Mouse (Mus musculus) spleen, postnatal 36 days (tissue): ENCODE results near the gene Rab40c.
"Not testable (repeated sequence)": the region's sequence is repeated elsewhere in the genome, so short reads cannot be mapped to it uniquely, and the experiment has no call there.

ENCODE experiments used
- DNase-seq, 2 experiments: peaks; one replicate each; pipeline ENCODE4 v3.0.0; 2022; ENCODE audit warnings: low spot score in 2 of 2, mixed read lengths in 1 of 2

Gene Rab40c

DNA sequence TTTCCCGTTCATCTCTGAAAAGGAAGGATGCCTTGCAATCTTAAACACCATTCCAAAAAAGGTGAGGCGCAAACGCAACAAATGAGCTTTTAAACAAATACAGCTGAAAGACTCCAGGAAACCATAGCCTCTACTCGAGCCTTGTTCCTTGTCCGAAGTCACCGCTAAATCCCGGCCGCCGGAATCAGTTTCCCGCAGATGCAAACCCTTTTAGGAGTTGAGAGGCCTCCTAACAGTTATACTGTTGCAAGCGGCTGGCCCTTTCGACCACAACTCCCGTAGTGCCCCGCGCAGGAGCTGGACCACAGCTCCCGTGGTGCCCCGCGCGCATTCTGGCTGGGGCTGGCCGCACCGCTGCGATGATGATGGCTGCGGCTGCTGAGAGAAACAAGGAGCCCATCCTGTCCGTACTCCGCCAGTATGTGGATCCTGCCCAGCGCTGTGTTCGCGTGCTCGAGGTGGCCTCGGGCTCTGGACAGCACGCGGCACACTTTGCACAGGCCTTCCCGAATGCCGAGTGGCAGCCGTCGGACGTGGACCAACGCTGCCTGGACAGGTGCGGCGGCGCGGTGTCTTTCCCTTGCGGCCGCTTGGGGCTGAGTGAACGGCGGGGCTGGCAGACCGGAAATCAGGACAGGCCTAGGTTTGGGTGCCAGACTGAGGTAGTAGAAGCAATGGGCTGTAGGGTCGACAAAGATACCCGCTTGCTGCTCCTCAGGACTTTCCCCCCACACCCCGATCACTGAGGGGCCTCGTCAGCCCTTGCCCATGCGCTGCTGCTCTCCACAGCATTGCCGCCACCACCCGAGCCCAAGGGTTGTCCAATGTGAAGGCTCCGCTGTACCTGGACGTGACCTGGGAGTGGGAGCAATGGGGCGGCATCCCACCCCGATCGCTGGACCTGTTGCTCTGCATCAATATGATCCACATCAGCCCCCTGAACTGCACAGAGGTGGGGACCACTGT lies 44.1 kb downstream of the Rab40c start:
- peak; percentile 89 for DNase-seq

DNA sequence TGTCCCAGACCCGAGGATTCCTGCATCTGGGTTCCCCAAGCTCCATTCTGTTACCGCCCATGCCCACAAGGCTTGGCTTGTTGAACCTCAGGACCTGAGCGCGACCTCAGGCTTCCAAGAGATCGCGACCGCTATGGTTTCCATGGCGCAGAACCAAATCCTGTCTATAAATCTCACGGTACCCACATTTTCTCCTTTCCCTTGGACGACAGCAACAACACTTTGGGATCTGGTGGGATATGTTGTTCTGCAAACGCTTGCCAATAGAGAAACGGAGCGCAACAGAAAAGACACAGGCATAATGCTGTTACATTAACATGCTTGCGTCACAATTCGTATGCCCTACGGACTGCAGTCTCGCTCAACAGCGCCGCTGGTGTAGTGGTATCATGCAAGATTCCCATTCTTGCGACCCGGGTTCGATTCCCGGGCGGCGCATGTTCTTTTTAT lies 44.8 kb downstream of the Rab40c start, which contains the start of gene Mettl26:
Mettl26 (plus strand) TSS at position 354 of the 450 bp plus-strand sequence.
- peak; percentile 88 to 95 for DNase-seq

DNA sequence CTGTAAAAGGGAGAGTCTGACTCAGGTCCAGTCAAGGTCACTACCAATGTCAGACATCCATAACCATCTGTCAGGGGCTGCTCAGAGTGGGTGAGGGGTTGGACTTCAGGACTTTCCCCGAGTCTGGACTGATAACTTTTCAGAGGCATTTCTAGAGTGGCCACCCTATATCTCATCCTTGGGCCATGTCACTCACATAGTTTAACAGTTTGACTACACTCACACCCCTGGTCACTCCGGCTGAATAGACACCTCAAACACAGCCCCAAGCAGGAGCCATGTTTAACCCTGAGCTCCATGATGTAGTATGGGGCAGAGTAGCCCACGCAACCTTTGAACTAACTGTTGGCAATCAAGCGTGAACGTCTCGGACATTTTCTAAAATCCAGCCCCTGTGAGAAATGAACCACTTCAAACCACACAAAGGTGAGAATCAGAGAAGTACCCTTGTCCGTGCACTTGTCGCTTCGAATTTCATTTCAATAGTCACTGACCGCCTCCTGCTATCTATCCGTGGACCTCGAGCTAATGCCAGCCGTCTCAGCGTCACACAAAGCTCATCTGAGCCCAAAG lies 45.3 kb downstream of the Rab40c start:
- DNase-seq, result no peak

DNA sequence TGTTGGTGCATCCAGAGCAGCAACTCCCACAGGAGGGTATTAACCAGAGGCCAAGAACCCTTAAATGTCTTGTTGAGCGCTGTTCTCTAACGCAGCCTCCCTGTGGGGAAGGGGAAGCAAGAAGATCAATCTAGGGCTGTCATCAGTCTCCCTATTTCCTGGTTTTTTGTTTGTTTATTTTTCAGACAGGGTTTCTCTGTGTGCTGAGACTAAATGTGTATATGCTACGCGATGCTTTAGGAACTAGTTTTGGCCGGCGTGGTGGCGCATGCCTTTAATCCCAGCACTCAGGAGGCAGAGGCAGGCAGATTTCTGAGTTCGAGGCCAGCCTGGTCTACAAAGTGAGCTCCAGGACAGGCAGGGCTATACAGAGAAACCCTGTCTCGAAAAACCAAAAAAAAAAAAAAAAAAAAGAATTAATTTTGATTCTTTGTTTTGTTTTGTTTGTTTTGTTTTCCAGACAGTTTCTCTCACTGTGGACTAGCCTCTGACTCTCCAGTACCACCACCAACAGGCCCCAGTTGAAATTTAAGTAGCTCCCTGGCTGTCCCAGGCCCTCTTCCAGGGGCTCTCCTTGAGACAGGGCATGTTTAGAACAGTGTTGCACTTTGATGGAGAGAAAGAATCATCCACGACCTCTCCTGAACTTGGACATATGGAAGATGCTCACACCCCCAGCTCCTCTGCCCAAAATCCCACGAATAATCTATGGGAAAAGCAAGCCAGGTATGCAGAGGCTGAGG lies 46.0 kb downstream of the Rab40c start:
- no peak for DNase-seq

DNA sequence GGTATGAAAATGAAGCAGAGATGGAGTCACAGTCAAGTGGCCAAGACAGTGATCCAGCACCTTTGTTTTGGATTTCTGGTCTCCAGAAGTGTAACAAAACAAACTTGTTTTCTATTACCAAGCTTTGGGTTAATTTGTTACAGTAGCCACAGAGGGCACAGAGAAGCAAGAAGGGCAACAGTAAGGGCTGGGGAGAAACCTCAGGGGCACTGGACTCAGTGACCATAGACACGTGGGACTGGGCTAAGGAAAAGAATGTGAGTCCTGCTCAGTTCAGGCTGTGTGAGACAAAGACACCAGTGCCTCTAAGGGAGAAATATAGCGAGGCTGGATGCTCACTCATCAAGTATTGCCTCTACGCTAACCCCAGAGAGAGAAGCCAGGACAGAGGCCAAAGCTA lies 46.9 kb downstream of the Rab40c start:
- DNase-seq, result no peak

DNA sequence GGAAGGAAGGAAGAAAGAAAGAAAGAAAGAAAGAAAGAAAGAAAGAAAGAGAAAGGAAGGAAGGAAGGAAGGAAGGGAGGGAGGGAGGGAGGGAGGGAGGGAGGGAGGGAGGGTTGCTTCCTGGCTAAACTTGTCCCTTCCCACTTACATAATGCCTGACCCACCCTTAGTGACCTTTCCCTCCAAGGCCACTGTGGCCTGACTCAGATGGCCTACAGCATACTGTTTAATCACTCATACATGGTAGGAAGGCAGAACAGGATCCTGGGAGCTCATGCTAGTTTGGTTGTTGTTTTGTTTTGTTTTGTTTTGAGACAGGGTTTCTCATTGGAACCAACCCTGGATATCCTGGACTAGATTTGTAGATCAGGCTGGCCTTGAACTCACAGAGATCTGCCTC lies 48.0 kb downstream of the Rab40c start:
- DNase-seq, result not testable (repeated sequence)

DNA sequence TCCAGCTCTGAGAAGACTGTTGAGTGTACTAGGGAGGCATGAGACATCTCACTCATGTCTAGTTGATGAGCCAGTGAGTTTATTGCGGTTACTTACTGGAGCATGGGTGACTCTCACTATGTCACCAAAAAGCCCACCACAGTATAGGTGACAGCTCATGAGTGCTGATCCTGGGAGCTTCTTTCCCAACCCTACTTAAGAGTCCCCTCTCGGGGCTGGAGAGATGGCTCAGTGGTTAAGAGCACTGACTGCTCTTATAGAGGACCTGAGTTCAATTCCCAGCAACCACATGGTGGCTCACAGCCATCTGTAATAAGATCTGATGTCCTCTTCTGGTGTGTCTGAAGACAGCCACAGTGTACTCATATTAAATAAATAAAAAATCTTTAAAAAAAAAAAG lies 49.6 kb downstream of the Rab40c start:
- DNase-seq, result no peak

DNA sequence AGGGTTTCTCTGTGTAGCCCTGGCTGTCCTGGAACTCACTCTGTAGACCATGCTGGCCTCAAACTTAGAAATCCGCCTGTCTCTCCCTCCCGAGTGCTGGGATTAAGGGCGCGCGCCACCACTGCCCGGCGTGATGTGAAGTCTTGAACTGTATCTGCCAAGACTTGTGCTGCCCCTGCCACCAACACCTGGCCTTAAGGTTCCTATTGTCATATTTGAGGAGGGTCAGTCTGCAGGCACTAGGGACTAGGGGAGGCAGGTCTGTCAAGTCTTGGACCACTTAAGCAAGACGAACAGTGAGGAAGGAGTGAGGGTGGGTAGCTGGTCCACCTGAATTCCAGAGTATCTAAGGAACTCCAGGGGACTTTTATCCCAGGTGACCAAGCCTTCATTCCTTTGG lies 50.0 kb downstream of the Rab40c start:
- DNase-seq, result no peak

DNA sequence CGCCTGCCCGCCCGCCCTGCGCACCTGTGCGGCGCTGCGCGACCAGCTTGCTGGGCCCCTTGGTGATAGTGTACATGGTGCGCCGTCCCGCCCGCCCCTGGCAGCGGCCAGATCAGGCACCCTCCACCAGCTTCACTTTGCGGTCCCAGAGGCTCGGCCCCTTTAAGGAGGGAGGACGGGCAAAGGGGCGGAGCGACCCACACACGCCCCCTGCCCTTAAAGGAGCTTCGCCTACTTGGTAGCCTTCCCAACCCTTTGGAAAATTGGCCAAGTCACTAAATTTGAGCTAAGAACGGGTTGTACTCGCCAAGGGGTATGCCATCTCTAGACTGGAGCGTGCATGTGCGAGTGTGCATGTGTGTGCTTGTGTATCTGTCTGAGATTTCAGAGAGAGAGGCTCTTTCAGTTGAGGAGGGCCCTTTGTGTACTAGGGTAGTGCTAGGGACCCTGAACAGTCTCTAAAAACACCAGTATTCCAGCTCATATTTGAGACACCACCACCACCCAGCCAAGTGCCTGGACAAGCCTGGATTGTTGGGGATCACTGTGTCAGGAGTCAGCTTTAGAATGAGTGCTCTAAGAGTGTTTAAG lies 50.8 kb downstream of the Rab40c start, which contains the start of gene Mcrip2:
Mcrip2 (minus strand) TSS at position 164 of the 591 bp plus-strand sequence.
- peak; percentile 71 to 74 for DNase-seq

DNA sequence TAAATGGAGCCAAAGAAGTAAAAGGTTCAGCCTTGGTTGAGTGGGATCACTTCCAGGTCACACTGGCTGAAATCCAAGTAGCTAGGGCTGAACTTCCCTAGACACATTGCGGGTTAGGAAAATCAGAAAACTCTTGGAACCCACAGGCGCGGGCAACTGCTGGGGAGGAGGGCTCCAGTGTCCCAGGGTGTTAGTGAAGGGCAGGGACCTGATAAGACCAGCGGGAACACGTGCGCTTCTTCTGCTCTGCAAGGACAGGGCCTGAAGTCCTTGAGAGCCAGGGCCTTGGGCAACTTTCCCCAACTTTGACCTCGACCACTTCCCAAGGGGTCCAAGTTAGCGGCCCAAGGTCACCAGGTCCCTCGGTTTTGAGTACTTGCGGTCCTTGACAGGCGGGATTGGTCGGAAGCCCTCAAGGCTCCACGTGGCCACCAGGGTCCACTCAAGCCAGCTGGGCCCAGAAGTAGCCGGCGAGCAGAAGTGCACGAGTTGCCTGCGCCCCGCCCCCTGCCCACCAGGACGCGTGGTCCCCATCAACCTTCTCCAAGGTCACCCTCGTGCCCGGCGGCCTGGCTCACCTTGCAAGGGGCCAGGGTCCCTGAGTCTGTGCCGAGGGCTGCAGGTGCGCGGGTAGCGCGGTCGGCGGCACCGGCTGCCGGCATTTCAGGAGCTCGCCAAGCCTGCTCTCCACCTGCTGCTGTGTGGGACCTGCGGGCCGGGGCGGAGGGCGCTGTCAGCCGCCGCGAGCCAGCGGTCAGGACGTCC lies 51.5 kb downstream of the Rab40c start:
- DNase-seq, result peak; percentile 20 to 24

DNA sequence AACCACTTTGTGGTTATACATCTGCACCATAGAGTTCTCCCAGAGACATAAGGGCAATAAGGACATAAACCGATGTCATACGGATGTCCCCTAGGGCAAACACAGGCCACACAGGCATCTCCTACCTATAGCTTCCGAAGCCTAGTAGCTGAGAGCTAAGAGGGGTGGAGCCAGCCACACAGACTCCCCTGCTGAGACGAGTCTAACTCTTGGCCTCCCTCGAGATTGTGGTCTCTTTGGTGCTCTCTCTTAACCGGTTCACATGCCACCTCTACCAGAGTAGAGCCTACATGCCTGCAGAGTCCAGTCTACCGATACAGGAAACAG lies 52.1 kb downstream of the Rab40c start:
- no peak for DNase-seq

DNA sequence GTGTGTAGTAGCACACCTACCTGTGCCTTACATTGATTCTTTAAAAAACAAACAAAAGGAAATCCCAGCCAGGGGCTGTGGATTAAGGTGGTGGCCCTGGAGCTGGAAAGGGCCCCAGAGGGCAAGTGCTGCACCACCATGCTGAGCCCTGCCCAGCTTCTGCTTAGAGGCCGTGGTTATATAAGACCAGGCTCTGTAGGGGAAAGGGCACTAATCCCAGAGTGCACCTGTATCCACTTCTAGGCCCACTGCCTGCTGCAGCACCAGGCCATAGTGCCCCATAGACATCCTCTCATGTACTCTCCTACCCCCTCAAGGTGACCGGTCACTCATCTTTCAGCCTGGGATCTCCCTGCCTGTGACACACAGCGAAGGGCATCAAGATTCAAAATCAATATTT lies 53.4 kb downstream of the Rab40c start:
- DNase-seq, result no peak

DNA sequence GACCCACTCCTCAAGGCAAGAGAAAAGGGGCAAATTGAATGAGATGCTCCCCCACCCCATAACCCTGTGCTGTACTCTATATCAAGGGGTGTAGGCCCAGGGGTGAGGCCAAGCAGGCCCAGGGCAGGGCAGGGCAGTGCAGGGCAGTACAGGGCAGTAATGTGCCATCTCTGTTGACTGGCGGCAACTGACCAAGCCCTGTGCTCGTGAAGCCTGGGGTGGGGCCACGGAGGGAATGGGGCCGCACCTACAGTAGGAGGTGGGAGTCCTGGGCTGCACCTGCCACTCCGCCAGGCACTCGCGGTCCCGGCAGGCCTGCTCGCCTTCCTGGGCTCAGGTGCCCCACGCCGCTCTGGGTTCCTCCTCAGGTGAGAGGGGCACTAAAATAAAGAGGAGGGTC lies 54.2 kb downstream of the Rab40c start:
- DNase-seq, result no peak

DNA sequence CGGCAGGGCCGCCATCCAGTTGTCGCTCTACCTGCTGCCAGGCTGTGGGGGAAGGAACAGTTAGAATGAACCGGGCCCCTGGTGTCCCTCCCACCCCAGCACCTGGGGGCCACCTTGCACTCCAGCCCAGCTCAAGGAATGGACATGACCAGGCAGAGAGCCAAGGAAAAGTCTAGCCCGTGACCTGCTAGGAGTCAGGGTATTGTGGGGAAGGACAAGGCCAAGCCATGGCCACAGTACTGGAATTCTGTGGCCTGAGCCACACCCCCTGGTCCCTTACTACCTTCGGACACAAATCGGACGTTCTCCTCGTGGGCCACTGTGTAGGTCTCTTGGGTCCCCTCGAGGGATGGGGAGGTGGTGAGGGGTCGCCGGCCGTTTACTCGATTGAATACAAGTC lies 55.2 kb downstream of the Rab40c start:
- no peak for DNase-seq

DNA sequence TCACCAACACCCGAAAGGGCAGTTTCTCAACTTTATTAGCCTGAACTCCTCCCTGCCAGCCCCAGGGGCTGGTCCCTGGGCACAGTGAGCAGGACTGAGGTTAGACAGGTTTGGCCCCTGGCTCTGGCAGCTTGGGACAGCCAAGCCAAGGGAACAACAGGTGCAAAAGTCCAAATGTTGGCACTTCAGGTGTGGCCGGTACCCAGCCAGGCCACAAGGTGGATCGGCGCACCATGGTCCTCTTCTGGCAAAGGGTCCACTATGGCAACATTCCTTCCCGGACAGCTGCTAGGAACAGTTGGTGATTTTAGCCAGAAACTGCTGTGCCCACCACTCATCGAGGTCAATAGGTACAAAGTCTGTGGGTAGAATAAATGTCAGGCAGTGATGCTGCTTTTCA lies 55.8 kb downstream of the Rab40c start:
- DNase-seq, result no peak

DNA sequence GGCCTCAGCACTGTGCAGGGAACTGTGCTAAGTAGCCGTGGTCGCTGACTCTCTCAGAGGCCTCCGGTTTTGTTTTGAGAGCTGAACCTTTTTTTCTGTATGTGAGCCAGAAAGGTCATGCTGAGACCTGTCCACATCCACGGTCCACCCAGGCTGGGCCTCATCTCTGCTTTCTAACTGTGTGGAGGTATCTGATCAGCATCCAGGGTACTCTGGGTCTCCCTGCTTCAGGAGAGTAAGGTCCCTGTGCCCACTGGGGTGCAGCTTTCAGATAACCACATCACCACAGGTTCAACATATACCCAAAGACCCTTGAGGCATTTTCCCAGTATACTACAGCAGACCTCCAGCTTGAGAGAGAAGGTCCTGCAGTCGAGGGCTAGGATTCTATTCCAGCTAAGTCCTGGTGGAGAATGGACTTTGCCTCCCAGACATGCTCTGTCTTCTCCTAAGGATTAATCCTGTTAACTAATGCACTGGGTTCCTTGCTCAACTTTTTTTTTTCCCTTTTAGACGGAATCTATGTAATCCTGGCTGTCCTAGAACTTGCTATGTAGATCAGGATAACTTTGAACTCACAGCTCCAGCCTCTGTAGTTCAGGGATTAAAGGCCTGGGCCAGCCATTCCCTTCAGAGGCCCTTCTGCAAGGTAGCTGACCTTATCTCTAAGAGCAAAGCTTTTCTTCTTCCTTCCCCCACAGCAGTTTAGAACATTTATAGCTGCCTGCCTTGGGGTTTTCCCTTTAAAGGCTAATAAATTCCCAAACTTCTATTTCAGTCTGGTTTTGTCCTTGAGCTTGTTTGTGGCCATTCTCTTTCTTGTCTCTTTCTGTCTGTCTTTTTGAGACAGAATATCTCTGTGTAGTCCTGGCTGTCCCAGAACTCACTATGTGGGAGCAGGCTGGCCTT lies 57.6 kb downstream of the Rab40c start:
- no peak for DNase-seq

DNA sequence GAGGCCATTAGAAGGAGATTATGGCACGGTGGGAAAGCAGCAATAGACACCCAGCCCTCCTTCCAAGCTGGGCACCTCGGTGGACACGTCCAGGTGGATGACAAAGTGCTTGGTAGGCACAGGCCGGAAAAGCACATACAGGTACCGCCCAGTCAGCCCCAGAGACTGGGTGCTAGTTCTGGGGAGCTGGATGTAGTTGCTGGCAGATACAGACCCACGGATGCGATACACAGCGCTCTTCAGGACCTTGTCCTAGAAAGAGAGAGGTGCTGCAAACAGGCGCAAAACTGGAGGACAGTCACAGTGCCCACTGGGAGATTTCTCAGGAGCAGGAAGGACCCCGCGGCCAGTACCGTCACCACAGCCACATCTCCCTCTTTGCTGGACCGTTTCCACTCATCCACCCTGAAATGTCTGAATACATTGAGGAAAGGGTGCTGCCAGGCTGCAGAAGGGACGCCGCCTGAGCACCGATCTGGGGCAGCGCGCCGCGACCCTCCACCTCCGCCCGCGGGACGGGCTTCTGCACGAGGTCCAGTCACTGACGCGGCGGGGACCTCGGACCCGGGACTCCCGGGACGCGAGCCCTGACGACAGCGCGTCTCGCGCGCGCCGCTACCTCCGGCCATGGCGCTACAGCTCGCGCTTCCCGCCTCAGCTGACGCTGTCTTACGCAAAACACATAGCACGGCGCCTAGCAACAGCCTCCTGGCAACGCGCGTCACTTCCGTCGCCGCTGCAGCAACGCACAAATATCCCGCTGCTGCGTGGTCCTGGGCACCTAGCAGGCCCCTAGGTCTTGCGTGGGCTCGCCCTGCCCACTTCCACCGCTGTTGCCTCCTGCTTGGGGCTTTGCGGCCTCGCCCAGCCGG lies 58.5 kb downstream of the Rab40c start, which contains the start of gene Wdr90:
Wdr90 (minus strand) TSS at position 670 of the 872 bp plus-strand sequence.
- DNase-seq, result peak; percentile 91

DNA sequence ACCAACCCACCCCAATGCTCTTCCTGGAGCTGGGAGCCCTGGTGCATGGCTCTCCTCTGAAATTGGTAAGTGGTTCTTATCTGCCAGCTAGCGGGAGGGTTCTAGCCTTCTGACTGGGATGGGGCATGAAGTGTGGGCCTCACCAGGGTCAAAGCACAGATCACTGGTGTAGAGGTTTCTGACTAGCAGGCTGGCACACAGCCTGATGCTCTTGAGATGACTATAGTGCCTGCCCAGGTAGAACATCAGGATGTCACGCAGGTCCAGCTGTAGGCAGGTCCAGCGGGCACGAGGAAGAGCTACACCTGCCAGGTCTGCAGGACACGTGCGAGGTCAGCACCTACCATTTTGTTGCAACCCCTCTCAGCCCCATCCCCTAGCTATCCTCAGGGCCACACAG lies 59.3 kb downstream of the Rab40c start:
- no peak for DNase-seq

DNA sequence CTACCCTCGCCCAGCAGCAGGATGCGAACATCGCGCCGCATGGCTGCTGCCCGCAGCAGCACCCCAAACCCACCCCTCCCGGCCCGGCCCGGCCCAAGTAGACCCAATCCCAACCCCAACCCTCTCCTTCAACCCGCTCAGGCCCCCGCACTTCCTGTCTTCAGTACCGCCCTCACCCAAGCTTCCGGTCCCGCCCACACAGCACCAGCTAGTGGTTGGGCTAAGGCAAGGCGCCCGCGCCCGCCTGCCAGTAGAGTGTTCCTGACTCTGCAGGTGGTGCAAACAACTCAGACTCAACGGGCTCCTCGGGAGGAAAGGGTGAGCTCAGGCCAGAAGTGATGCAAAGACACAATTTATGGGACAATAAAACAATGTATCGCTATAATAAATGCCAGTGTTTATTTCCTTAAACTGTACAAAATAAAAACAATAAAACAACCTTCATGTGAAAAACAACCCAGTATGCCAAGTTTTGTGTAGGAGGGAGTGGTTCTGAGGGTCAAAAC lies 75.1 kb downstream of the Rab40c start, which contains the start of gene Rhot2:
Rhot2 (minus strand) TSS at position 456 of the 506 bp plus-strand sequence.
- peak; percentile 97 for DNase-seq
